Mouse (Mus musculus): Measurements from ENCODE around the gene Il17rb. TPM values are rescaled to one million over a fixed set of nuclear protein-coding genes. Genes with fewer than 3 reads are reported as not detected.

Il17rb gene
- 0.17 TPM for polyA plus RNA-seq (2021)

GRCm38 (mm10) chr14:30008733-30009575 lies at the start of gene Il17rb, which contains the start of gene Chdh:
Gene Il17rb (minus strand): TSS chr14:30008896.
Gene Chdh (plus strand): TSS chr14:30009023.
- no peak for ATAC-seq
- no peak for TF ChIP-seq CTCF (IDR thresholded peaks at IDR 0.05)
- in situ Hi-C loops (cut with MboI; ENCODE audit: low pct_unique_long_range_greater_than_20kb): no loop called here

DNA sequence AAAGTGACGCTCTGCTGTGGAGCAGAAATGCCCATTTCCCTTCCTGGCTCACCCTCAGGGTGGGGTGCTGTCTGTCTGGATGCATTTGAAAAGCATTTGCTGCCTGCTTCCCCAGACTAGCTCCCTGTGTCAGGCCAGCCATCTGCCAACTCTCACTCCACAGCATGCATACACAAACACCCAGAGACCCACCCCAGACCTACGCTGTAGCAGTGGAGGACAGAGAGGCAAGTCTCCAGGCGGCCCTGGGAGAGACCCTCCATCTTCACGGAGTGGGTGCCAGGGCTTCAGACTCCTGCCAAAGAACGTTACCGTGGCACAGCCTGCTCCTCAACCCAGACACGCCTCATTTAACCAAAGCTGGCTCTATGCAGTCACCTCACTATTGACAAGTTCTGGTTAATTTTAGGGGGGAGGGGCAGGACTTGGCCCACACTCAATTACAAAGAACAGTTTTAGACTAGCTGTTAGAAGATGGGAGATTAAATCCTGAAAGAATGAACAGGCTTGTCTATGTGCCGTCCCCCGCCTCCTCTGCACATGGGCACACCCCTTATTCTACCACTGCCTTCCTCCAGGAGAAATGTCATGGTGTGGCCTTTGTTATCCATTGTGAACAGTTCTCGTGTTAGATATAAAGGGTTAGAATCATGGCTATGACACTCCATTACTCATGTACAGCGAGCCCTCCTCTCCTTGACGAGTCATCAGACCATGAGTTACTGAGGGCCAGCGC lies 47.5 kb upstream of the Il17rb start:
- in situ Hi-C loops (cut with MboI; ENCODE audit: low pct_unique_long_range_greater_than_20kb): no loop called here
- ATAC-seq (no peak), DNase-seq (ENCODE audit: low read depth, low spot score) (no peak)
- CTCF ChIA-PET: no interaction called here
- no peaks in the 10 kb centered on the region for H3K27me3 ChIP-seq
- no peak for TF ChIP-seq CTCF (IDR thresholded peaks at IDR 0.05)
- POLR2A ChIA-PET: no interaction called here

More at GRCm38 (mm10) chr14:30008733-30009575, at the start of gene Il17rb, which contains the start of gene Chdh:
- CTCF ChIA-PET: interaction anchor here (1.5 kb wide), 1 partner anchor 26 kb away, joined by 3 read pairs; no protein-coding TSS in a partner anchor
- H3K27me3 ChIP-seq: no peaks in the 10 kb centered on the region
- DNase-seq (ENCODE audit: low read depth, low spot score): no peak
- POLR2A ChIA-PET: interaction anchor here (0.9 to 2.2 kb wide), 3 partner anchors 9 to 17 kb away, joined by 4 to 7 read pairs (median 4); no protein-coding TSS in a partner anchor

DNA sequence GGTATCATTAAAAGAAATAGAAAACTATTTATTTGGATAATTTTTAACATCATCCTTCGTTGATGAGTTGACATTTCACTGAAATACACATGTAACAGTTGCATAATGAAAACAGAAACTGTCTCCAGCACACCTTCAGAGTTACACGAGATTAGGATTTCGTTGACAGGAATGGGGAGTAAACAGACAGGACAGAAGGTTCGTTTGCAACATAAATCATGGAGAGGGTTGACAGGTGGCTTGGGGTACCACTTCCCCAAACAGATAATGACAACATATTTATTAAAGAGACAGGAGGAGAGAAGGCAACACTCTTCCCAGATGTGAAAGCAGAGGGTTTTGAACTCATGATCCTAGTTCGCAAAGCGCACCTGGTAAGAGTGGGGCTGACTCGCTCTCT lies 46.2 kb upstream of the Il17rb start:
- POLR2A ChIA-PET: no interaction called here
- ATAC-seq: no peak
- in situ Hi-C loops (cut with MboI; ENCODE audit: low pct_unique_long_range_greater_than_20kb): no loop called here
- no peaks in the 10 kb centered on the region for H3K27me3 ChIP-seq
- CTCF ChIA-PET: interaction anchor here (1.2 kb wide), 1 partner anchor 405 kb away, joined by 3 read pairs; no protein-coding TSS in a partner anchor
- no peak for DNase-seq (ENCODE audit: low read depth, low spot score)
- no peak for TF ChIP-seq CTCF (IDR thresholded peaks at IDR 0.05)

GRCm38 (mm10) chr14:30050280-30050679 lies 41.6 kb upstream of the Il17rb start:
- ATAC-seq: no peak
- ChIA-PET POLR2A (no interaction called here), CTCF (no interaction called here)
- H3K27me3 ChIP-seq: no peaks in the 10 kb centered on the region
- TF ChIP-seq CTCF (IDR thresholded peaks at IDR 0.05): no peak
- DNase-seq (ENCODE audit: low read depth, low spot score): no peak
- in situ Hi-C loops (cut with MboI; ENCODE audit: low pct_unique_long_range_greater_than_20kb): no loop called here

- DNase-seq (ENCODE audit: low read depth, low spot score) (no peak), ATAC-seq (no peak)
- ChIA-PET CTCF (no interaction called here), POLR2A (no interaction called here)
- H3K27me3 ChIP-seq: no peaks in the 10 kb centered on the region
- TF ChIP-seq CTCF (IDR thresholded peaks at IDR 0.05): no peak
- in situ Hi-C loops (cut with MboI; ENCODE audit: low pct_unique_long_range_greater_than_20kb): no loop called here
Measured at GRCm38 (mm10) chr14:30048049-30048448, 39.4 kb upstream of the Il17rb start.

- CTCF ChIA-PET: interaction anchor here (1.4 kb wide), 1 partner anchor 13 kb away, joined by 3 read pairs; no protein-coding TSS in a partner anchor
Measured at GRCm38 (mm10) chr14:30046976-30047375, 38.3 kb upstream of the Il17rb start.

GRCm38 (mm10) chr14:30045704-30046220 lies 37.1 kb upstream of the Il17rb start:
- ChIA-PET POLR2A (no interaction called here), CTCF (interaction anchor here (1.4 kb wide), 1 partner anchor 12 kb away, joined by 3 read pairs; no protein-coding TSS in a partner anchor)
- no peak for DNase-seq (ENCODE audit: low read depth, low spot score)
- no peak for TF ChIP-seq CTCF (IDR thresholded peaks at IDR 0.05)
- H3K27me3 ChIP-seq: no peaks in the 10 kb centered on the region
- in situ Hi-C loops (cut with MboI; ENCODE audit: low pct_unique_long_range_greater_than_20kb): no loop called here
- no peak for ATAC-seq

More at GRCm38 (mm10) chr14:30046976-30047375, 38.3 kb upstream of the Il17rb start:
- POLR2A ChIA-PET: no interaction called here
- ATAC-seq (no peak), DNase-seq (ENCODE audit: low read depth, low spot score) (no peak)
- in situ Hi-C loops (cut with MboI; ENCODE audit: low pct_unique_long_range_greater_than_20kb): no loop called here
- H3K27me3 ChIP-seq: no peaks in the 10 kb centered on the region
- no peak for TF ChIP-seq CTCF (IDR thresholded peaks at IDR 0.05)

GRCm38 (mm10) chr14:30045239-30045638 lies 36.5 kb upstream of the Il17rb start:
- ATAC-seq (no peak), DNase-seq (ENCODE audit: low read depth, low spot score) (no peak)
- no peaks in the 10 kb centered on the region for H3K27me3 ChIP-seq
- in situ Hi-C loops (cut with MboI; ENCODE audit: low pct_unique_long_range_greater_than_20kb): no loop called here
- POLR2A ChIA-PET: no interaction called here
- TF ChIP-seq CTCF (IDR thresholded peaks at IDR 0.05): no peak
- CTCF ChIA-PET: no interaction called here

DNA sequence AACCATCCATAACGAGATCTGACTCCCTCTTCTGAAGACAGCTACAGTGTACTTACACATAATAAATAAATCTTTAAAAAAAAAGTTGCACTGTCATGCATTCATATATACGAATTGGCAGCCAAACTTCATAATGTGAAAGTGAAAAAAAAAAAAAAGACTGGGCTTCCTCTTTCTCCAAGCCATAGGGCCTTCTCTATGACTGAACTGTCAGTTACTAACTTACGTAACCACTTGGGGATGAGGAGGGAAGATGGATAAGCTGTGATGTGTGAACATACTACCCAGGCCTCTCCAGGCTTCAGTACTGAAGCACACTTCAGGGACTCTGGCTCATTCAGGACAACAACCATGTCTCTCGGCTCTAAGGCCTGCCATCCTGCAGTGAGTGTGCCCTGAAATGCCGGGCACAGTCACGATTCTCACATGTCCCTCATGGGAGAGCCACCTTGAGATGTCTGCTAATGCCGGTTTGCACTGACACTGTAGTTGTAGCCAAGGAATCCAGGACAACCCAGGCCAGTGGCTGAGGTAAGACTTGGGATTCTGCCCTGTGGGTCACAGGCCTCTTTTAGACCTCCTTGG lies 34.8 kb upstream of the Il17rb start:
- in situ Hi-C loops (cut with MboI; ENCODE audit: low pct_unique_long_range_greater_than_20kb): no loop called here
- ChIA-PET CTCF (interaction anchor here (1.9 kb wide), 1 partner anchor 13 kb away, joined by 5 read pairs; no protein-coding TSS in a partner anchor), POLR2A (no interaction called here)
- TF ChIP-seq CTCF (IDR thresholded peaks at IDR 0.05): no peak
- H3K27me3 ChIP-seq: no peaks in the 10 kb centered on the region
- ATAC-seq: no peak
- no peak for DNase-seq (ENCODE audit: low read depth, low spot score)

- TF ChIP-seq CTCF (IDR thresholded peaks at IDR 0.05): no peak
Measured at GRCm38 (mm10) chr14:30041836-30042235, 33.1 kb upstream of the Il17rb start.

More at GRCm38 (mm10) chr14:30041836-30042235, 33.1 kb upstream of the Il17rb start:
- no peak for ATAC-seq
- POLR2A ChIA-PET: no interaction called here
- CTCF ChIA-PET: no interaction called here
- no peak for DNase-seq (ENCODE audit: low read depth, low spot score)
- in situ Hi-C loops (cut with MboI; ENCODE audit: low pct_unique_long_range_greater_than_20kb): no loop called here
- no peaks in the 10 kb centered on the region for H3K27me3 ChIP-seq

Measured in Patski (cell line).